ENCODE assay signal across 27 mouse cellular contexts in genomic region chr5:64823431-64823830, GRCm38 (mm10). TPM values are rescaled to one million over a fixed set of nuclear protein-coding genes. Genes with fewer than 3 reads are reported as not detected.
A peak's percentile ranks its signal among the peaks of the same experiment; 100 is the strongest.
DNase-seq lines count a peak whose midpoint lies in the region; ATAC-seq lines count a peak whose summit lies in the region.
"Had no signal": no experiment of that assay in that cellular context is flagged by ENCODE, and none has a peak within 500 bp of the region (broad histone marks: within the 10 kb centered on the region; RNA-seq: fewer than 3 reads in every experiment).

No protein-coding gene starts in this region.

- peak; percentile 65 to 78 for DNase-seq in cerebellum, postnatal 10 days
- no peak for DNase-seq in cerebellum, adult 9-10 months
- peak; percentile 50 for DNase-seq in intestine, embryonic 14.5 days (ENCODE audit: low spot score)
- DNase-seq: adrenal gland, adult 8-10 months; adrenal gland, postnatal 14 days; adrenal gland, postnatal 36 days; B cell, adult 2 months; cerebellum, adult 11 months; cerebellum, adult 18-20 months; cerebellum, adult 8-10 months; cerebellum, postnatal 14 days; cerebellum, postnatal 36 days; embryo, embryonic 11 days had no signal

- H3K9ac ChIP-seq in intestine, embryonic 14.5 days (ENCODE audit: low read length), result no peak overlapping the region
- no peak overlapping the region for H3K9ac ChIP-seq in intestine, embryonic 15.5 days
- H3K9ac ChIP-seq: embryonic facial prominence, embryonic 13.5 days; embryonic facial prominence, embryonic 15.5 days; forebrain, embryonic 12.5 days had no signal

- no peak for ATAC-seq in intestine, embryonic 14.5 days (replicated peaks; ENCODE audit: low FRiP score, low TSS enrichment, low read depth)
- ATAC-seq in intestine, embryonic 15.5 days, result no peak
- no peak for ATAC-seq in monocyte, adult 5-6 weeks (replicated peaks; ENCODE audit: insufficient number of reproducible peaks, low FRiP score, low TSS enrichment, poor library complexity, severe bottlenecking)
- ATAC-seq: activated CD4-positive, CD25-positive, alpha-beta regulatory T cell, adult 4 months; CD4-positive, CD25-positive, alpha-beta regulatory T cell, adult 4 months; forebrain, embryonic 14.5 days; forebrain, embryonic 16.5 days; Patski had no signal

- peaks cover 100% of the 10 kb centered on the region for H3K36me3 ChIP-seq in intestine, embryonic 14.5 days (ENCODE audit: control insufficient read depth, insufficient read depth, low read length)
- peaks cover 67% of the 10 kb centered on the region for H3K36me3 ChIP-seq in intestine, embryonic 15.5 days

- H3K27me3 ChIP-seq in intestine, embryonic 14.5 days (replicated peaks; ENCODE audit: control insufficient read depth, insufficient read depth, low read length), result no peaks in the 10 kb centered on the region
- no peaks in the 10 kb centered on the region for H3K27me3 ChIP-seq in intestine, embryonic 15.5 days (replicated peaks)
- H3K27me3 ChIP-seq: CH12.LX; embryonic facial prominence, embryonic 13.5 days; embryonic facial prominence, embryonic 15.5 days; forebrain, embryonic 12.5 days; Patski had no signal

- H3K4me2 ChIP-seq in intestine, embryonic 14.5 days (ENCODE audit: low read length), result no peak overlapping the region
- no peak overlapping the region for H3K4me2 ChIP-seq in intestine, embryonic 15.5 days (replicated peaks)
- H3K4me2 ChIP-seq: embryonic facial prominence, embryonic 13.5 days; embryonic facial prominence, embryonic 15.5 days; forebrain, embryonic 12.5 days had no signal

- no peaks in the 10 kb centered on the region for H3K4me1 ChIP-seq in intestine, embryonic 14.5 days (replicated peaks; ENCODE audit: control insufficient read depth, insufficient read depth, low read length)
- H3K4me1 ChIP-seq in intestine, embryonic 15.5 days (replicated peaks), result peaks cover 3% of the 10 kb centered on the region; the same call in 1 of the 2 replicates
- H3K4me1 ChIP-seq: embryonic facial prominence, embryonic 13.5 days; forebrain, embryonic 10.5 days; forebrain, embryonic 12.5 days had no signal

- H3K4me3 ChIP-seq in intestine, embryonic 14.5 days (ENCODE audit: low read depth, low read length), result no peak overlapping the region
- no peak overlapping the region for H3K4me3 ChIP-seq in intestine, embryonic 15.5 days (replicated peaks)
- H3K4me3 ChIP-seq: embryonic facial prominence, embryonic 13.5 days; embryonic facial prominence, embryonic 15.5 days; erythroblast, embryonic 14.5 days; forebrain, embryonic 10.5 days; forebrain, embryonic 12.5 days had no signal

- H3K27ac ChIP-seq in intestine, embryonic 14.5 days (ENCODE audit: low read depth), result no peak overlapping the region
- no peak overlapping the region for H3K27ac ChIP-seq in intestine, embryonic 15.5 days
- H3K27ac ChIP-seq: embryonic facial prominence, embryonic 13.5 days; embryonic facial prominence, embryonic 15.5 days; forebrain, embryonic 10.5 days; forebrain, embryonic 12.5 days had no signal

- H3K9me3 ChIP-seq in intestine, embryonic 14.5 days (ENCODE audit: control insufficient read depth, low read length), result no peaks in the 10 kb centered on the region
- H3K9me3 ChIP-seq in intestine, embryonic 15.5 days, result no peaks in the 10 kb centered on the region
- H3K9me3 ChIP-seq: embryonic facial prominence, embryonic 13.5 days; embryonic facial prominence, embryonic 15.5 days; forebrain, embryonic 10.5 days; forebrain, embryonic 12.5 days; G1E had no signal

- whole genome bisulfite sequencing in intestine, embryonic 14.5 days, result 96% methylated on average over 11 of the region's 11 CpGs
- WGBS in intestine, embryonic 15.5 days, result 95% methylated on average over 11 of the region's 11 CpGs

RNA-seq across cellular contexts. Expression of gene Klf3, which starts 20.2 kb away (rescaled TPM):
- 75.2 and 88.0 TPM in 2 replicates for polyA plus RNA-seq in intestine, embryonic 14.5 days (2014; fragmentation: Nextera tagmentation; extraction: Ambion mirVana)
- polyA plus RNA-seq in intestine, embryonic 15.5 days (2015; fragmentation: Nextera tagmentation; extraction: Ambion mirVana), result 87.6 and 91.8 TPM in 2 replicates
- total RNA-seq in monocyte, adult 5-6 weeks (2017), result 144 to 183 TPM (median 159 TPM) in 3 replicates
